ENCODE assay signal across 22 mouse cellular contexts in the genomic region with DNA sequence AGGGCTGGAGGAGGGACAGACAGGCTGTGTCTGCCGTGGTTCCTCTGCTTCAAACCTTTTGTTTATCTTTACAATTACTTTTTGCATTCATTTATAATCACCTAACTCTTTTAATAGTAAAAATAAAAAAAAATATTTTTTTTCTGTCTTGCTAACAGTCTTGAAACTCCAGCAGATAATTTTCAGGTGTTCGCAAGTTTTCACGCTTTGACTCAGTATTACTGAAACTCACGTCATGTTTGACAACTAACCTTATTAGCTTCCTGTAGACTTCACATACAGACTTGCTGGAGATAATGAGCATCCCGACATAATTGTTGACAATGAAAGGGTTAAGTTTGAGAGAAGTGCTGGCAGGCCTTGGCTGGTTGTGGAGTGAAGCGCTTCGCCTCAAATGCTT.
"Had no signal": no experiment of that assay in that cellular context is flagged by ENCODE, and none has a peak within 500 bp of the region (broad histone marks: within the 10 kb centered on the region; RNA-seq: fewer than 3 reads in every experiment).

No protein-coding gene starts in this region.

- DNase-seq: gastrocnemius, adult 2 months; gastrocnemius, postnatal 10 days; gastrocnemius, postnatal 25 days; heart, postnatal 4 days; kidney, adult 18-20 months; kidney, adult 8-10 months; kidney, postnatal 10 days; kidney, postnatal 25 days; kidney, postnatal 4 days; liver had no signal

- H3K4me1 ChIP-seq: intestine, embryonic 15.5 days had no signal

- H3K27me3 ChIP-seq: hindbrain, embryonic 12.5 days; intestine, embryonic 15.5 days; limb, embryonic 12.5 days had no signal

- ATAC-seq: inflammation-experienced regulatory T-cells, adult 6 months; intestine, embryonic 15.5 days; intestine, postnatal 0 days had no signal

- H3K4me3 ChIP-seq: gastrocnemius, adult 2 months; hindbrain, embryonic 10.5 days; hindbrain, embryonic 12.5 days; intestine, embryonic 15.5 days; layer of hippocampus, adult 2 months; left cerebral cortex, adult 2 months; limb, embryonic 10.5 days; limb, embryonic 12.5 days had no signal

- H3K36me3 ChIP-seq: hindbrain, embryonic 10.5 days; hindbrain, embryonic 12.5 days; intestine, embryonic 15.5 days; limb, embryonic 10.5 days; limb, embryonic 12.5 days had no signal

- H3K4me2 ChIP-seq: heart, embryonic 11.5 days; hindbrain, embryonic 12.5 days; hindbrain, embryonic 14.5 days; intestine, embryonic 15.5 days; limb, embryonic 12.5 days; liver, embryonic 11.5 days had no signal

- H3K27ac ChIP-seq: gastrocnemius, adult 2 months; hindbrain, embryonic 14.5 days; intestine, embryonic 15.5 days; layer of hippocampus, adult 2 months; left cerebral cortex, adult 2 months; limb, embryonic 10.5 days; limb, embryonic 12.5 days had no signal

- H3K9ac ChIP-seq: hindbrain, embryonic 12.5 days; hindbrain, embryonic 14.5 days; intestine, embryonic 15.5 days; limb, embryonic 12.5 days had no signal

- H3K9me3 ChIP-seq: hindbrain, embryonic 10.5 days; hindbrain, embryonic 12.5 days; intestine, embryonic 15.5 days; limb, embryonic 10.5 days; limb, embryonic 12.5 days had no signal
